Mouse (Mus musculus) bone marrow macrophage, adult 2 months (primary cell): ENCODE data around the gene Odf3l1. TPM values are rescaled to one million over a fixed set of nuclear protein-coding genes. Genes with fewer than 3 reads are reported as not detected.
A peak's percentile ranks its signal among the peaks of the same experiment; 100 is the strongest.

Source experiments
- H3K27ac ChIP-seq: 2 replicates; pipeline ENCODE4 v1.5.1; 2012; ENCODE audit warnings: low read depth, low read length; ENCODE audit not compliant: insufficient read depth
- H3K4me1 ChIP-seq: 2 replicates; pipeline ENCODE4 v1.6.1; 2012; ENCODE audit warnings: low read length; ENCODE audit not compliant: control insufficient read depth, insufficient read depth
- H3K4me3 ChIP-seq: 2 replicates; pipeline ENCODE4 v1.5.1; 2012; ENCODE audit warnings: mild to moderate bottlenecking, low read length, moderate library complexity; ENCODE audit not compliant: insufficient read depth
- CTCF ChIP-seq: IDR thresholded peaks from 2 replicates; pipeline ENCODE4 v1.5.1; 2012; ENCODE audit warnings: low read depth, mild to moderate bottlenecking, low read length, moderate library complexity
- POLR2A ChIP-seq: IDR thresholded peaks from 2 replicates; pipeline ENCODE4 v1.6.1; 2012; ENCODE audit warnings: mild to moderate bottlenecking, low read depth, low read length, borderline replicate concordance
- polyA plus RNA-seq: library from polyadenylated mRNA; stranded (reverse); fragments of >200 nt; gene quantifications from 2 replicates; pipeline ENCODE4 v1.2.4, GENCODE M21; 2012; ENCODE audit not compliant: missing spikeins, insufficient read depth, insufficient read length

The Odf3l1 gene
- polyA plus RNA-seq, 1 experiment = not detected

DNA sequence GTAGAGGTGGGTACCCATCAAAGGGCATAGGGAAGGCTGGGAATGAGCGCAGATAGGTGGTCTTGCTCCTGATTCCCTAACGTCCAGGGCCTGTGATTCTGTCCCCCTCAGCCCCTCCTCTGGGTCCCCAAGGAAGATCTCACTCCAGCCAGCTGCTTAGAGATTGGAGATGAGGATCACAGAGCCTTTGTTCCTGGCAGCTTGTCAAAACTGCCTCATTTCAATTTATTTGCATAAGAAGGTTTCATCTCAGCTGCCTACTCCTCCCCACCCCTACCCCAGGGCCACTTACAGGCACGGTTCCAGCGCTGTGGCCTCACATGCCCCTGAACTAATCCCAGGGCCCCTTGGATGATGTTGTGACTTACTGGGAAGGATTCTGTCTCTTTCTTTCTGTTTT is 34.3 kb downstream of the Odf3l1 start:
- H3K27ac ChIP-seq = no peak overlapping the region
- no peaks in the 10 kb centered on the region for H3K4me1 ChIP-seq
- TF ChIP-seq CTCF (no peak), POLR2A (no peak)
- no peak overlapping the region for H3K4me3 ChIP-seq

GRCm38 (mm10) chr9:56828841-56829240 is 35.6 kb downstream of the Odf3l1 start:
- TF ChIP-seq POLR2A (no peak), CTCF (no peak)
- H3K27ac ChIP-seq = no peak overlapping the region
- H3K4me1 ChIP-seq = no peaks in the 10 kb centered on the region
- H3K4me3 ChIP-seq = no peak overlapping the region

DNA sequence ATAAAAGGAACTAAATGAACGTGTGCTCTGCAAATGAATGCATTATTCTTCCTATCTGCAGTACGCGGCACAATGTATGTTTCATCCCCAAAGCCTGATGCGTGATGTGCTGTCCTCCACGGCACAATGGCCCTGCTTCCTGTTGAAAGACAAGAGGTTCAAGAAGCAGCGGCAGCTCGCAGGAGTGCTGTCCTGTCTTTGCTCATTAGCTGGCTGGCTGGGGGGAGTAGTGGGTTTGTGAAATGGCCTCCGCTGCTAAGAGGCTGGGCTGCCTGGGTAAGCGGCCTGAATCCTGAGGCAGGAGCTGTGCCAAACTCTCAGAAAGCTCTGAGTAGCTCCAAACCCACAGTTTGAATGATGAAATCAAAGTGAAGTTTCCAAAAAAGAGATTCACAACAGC is 36.3 kb downstream of the Odf3l1 start:
- TF ChIP-seq POLR2A (no peak), CTCF (no peak)
- H3K27ac ChIP-seq = no peak overlapping the region
- no peak overlapping the region for H3K4me3 ChIP-seq

DNA sequence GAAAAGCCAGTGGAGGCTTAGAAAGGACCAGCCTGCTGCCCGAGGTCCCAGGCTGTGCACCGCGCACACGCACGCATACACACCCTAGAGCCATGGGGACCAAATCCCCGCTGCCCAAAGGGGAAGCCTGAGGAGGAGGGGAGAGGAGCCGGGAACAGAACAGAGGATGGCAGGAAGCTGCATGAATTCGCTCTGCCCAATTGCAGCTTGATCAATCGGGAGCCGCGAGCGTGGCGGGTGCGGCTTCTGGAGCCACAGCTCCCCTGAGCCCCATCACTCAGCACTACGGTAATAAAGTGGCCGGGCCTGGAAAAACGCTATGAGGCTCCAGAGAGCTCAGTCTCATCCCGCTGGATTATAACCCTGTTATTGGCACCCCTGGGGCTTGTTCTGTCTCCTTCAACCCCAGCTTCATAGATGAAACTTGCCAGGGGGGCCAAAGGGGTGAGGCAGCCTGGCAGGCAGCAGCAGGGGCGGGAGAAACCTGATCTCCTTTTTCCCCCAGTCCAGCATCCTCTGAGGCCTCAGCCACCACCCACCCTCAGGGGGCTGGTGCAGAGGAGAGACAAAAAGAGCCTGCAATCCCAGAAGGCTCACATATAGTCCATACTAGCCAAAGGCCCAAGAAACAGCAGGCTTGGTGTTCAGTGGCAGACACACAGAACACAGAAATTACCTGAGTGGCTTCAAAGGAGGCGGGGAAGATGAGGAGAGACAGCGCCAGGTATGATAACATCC is 38.8 kb downstream of the Odf3l1 start:
- Histone ChIP-seq H3K4me1 (no peaks in the 10 kb centered on the region), H3K4me3 (no peak overlapping the region), H3K27ac (no peak overlapping the region)
- TF ChIP-seq POLR2A (no peak), CTCF (no peak)

More for the DNA sequence above, 36.3 kb downstream of the Odf3l1 start:
- H3K4me1 ChIP-seq = no peaks in the 10 kb centered on the region

GRCm38 (mm10) chr9:56824900-56825299 is 39.6 kb downstream of the Odf3l1 start:
- TF ChIP-seq CTCF (peak; percentile 53), POLR2A (no peak)
- Histone ChIP-seq H3K27ac (no peak overlapping the region), H3K4me3 (no peak overlapping the region), H3K4me1 (no peaks in the 10 kb centered on the region)

DNA sequence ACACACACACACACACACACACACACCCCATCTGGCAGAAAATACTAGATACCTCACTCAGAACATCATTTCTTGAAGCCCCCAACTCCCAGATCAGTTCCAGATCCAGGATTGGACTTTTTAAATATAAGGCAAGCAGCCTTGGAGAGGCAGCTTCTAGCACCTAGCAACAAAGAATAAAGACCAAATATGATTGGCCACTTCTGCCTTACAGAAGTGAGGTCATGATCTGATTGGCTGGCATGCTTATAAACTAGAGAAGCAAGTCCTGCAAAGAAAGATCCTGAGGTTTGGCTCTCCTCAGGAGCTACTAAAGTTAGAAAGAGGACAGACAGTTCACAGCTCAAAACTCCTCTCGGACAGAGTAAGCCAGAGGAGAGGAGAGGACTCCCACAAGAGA is 53.6 kb downstream of the Odf3l1 start:
- H3K4me1 ChIP-seq = no peaks in the 10 kb centered on the region
- H3K27ac ChIP-seq = no peak overlapping the region
- H3K4me3 ChIP-seq = no peak overlapping the region
- TF ChIP-seq POLR2A = no peak
- TF ChIP-seq CTCF = no peak

DNA sequence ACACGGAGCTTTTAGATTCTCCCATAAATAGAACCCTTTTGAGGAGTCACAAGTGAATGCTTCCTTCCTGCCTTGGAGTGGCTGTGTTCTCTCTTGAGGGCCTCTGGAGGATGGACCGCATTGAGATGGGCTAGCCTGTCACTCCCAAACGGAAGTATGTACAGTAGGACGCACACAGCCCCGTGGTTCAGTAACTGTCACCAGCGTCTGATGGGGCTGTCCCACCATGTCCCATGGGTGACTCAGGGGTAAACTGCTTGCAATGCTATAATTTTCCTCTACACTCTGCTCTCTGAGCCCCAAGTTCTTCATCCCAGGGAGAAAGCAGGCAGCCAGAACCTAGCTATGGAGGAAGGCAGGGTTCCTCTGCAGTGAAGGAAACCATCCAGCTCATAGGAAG is 56.5 kb downstream of the Odf3l1 start:
- Histone ChIP-seq H3K4me1 (no peaks in the 10 kb centered on the region), H3K27ac (no peak overlapping the region), H3K4me3 (no peak overlapping the region)
- TF ChIP-seq POLR2A (no peak), CTCF (no peak)

DNA sequence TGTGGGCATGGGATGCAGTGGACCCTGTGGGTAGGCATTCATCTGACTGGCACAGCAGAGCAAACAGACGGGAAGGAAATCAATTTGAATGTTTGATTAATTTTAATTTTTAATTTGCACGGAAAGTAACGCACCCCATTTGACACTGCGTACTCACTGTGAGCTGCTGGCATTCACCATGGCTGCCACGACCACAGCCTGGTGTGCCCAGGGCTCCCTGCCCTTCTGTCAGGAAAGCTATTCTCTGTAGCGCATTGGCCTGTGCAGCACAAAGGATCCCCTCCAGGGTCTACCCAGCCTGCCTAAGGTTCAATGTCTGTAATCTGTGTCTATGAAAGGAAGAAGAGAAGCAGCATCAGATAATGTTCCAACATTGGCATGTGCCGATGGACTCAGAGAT is 61.3 kb downstream of the Odf3l1 start:
- H3K27ac ChIP-seq = no peak overlapping the region
- TF ChIP-seq CTCF = no peak
- no peak for TF ChIP-seq POLR2A
- no peaks in the 10 kb centered on the region for H3K4me1 ChIP-seq
- H3K4me3 ChIP-seq = no peak overlapping the region

Other genes starting within 250 kb of the Odf3l1 start
- not detected in 2 replicates for gene Lingo1, start 68.2 kb downstream of the Odf3l1 start, polyA plus RNA-seq
- 0.32 and 0.67 TPM in 2 replicates for gene Cspg4, start 354 bp upstream of the Odf3l1 start, polyA plus RNA-seq
- gene Snx33, start 63.7 kb upstream of the Odf3l1 start, polyA plus RNA-seq = 10.8 and 12.5 TPM in 2 replicates
- 62.4 and 64.1 TPM in 2 replicates for gene Imp3, start 72.8 kb upstream of the Odf3l1 start, polyA plus RNA-seq
- gene Snupn, start 86.2 kb upstream of the Odf3l1 start, polyA plus RNA-seq = 5.2 and 8.1 TPM in 2 replicates
- 15.6 and 18.5 TPM in 2 replicates for gene Ptpn9, start 130.2 kb upstream of the Odf3l1 start, polyA plus RNA-seq
- gene Sin3a, start 207.4 kb upstream of the Odf3l1 start, polyA plus RNA-seq = 30.5 and 37.1 TPM in 2 replicates